Mouse (Mus musculus): ENCODE results near the gene Gm20388. TPM values are rescaled to one million over a fixed set of nuclear protein-coding genes. Genes with fewer than 3 reads are reported as not detected.

The Gm20388 gene
- polyA plus RNA-seq, 1 experiment: 59.3 TPM

GRCm38 (mm10) chr8:122701441-122702185 lies 2791.0 kb downstream of the Gm20388 start:
- TF ChIP-seq CTCF (IDR thresholded peaks at IDR 0.05; ENCODE audit: borderline replicate concordance, extremely low read depth, insufficient read depth, insufficient read length) (no peak), POLR2A (IDR thresholded peaks at IDR 0.05; ENCODE audit: borderline replicate concordance, extremely low read depth, insufficient read depth, insufficient read length, poor library complexity, severe bottlenecking) (no peak)

GRCm38 (mm10) chr8:122702301-122702941 lies 2791.8 kb downstream of the Gm20388 start:
- TF ChIP-seq POLR2A (IDR thresholded peaks at IDR 0.05; ENCODE audit: borderline replicate concordance, extremely low read depth, insufficient read depth, insufficient read length, poor library complexity, severe bottlenecking): no peak
- TF ChIP-seq CTCF (IDR thresholded peaks at IDR 0.05; ENCODE audit: borderline replicate concordance, extremely low read depth, insufficient read depth, insufficient read length): no peak
- no peak for DNase-seq (ENCODE audit: low read depth)

More at GRCm38 (mm10) chr8:122701441-122702185, 2791.0 kb downstream of the Gm20388 start:
- DNase-seq (ENCODE audit: low read depth): no peak

GRCm38 (mm10) chr8:122702957-122703356 lies 2792.3 kb downstream of the Gm20388 start:
- no peak for DNase-seq (ENCODE audit: low read depth)
- TF ChIP-seq CTCF (IDR thresholded peaks at IDR 0.05; ENCODE audit: borderline replicate concordance, extremely low read depth, insufficient read depth, insufficient read length) (no peak), POLR2A (IDR thresholded peaks at IDR 0.05; ENCODE audit: borderline replicate concordance, extremely low read depth, insufficient read depth, insufficient read length, poor library complexity, severe bottlenecking) (no peak)

GRCm38 (mm10) chr8:122704612-122705011 lies 2794.0 kb downstream of the Gm20388 start:
- no peak for TF ChIP-seq CTCF (IDR thresholded peaks at IDR 0.05; ENCODE audit: borderline replicate concordance, extremely low read depth, insufficient read depth, insufficient read length)
- no peak for TF ChIP-seq POLR2A (IDR thresholded peaks at IDR 0.05; ENCODE audit: borderline replicate concordance, extremely low read depth, insufficient read depth, insufficient read length, poor library complexity, severe bottlenecking)
- DNase-seq (ENCODE audit: low read depth): no peak

- peak; percentile 49 for DNase-seq (ENCODE audit: low read depth)
Measured at GRCm38 (mm10) chr8:122705901-122706561, 2795.4 kb downstream of the Gm20388 start.

GRCm38 (mm10) chr8:122707184-122707583 lies 2796.5 kb downstream of the Gm20388 start:
- TF ChIP-seq CTCF (IDR thresholded peaks at IDR 0.05; ENCODE audit: borderline replicate concordance, extremely low read depth, insufficient read depth, insufficient read length) (no peak), POLR2A (IDR thresholded peaks at IDR 0.05; ENCODE audit: borderline replicate concordance, extremely low read depth, insufficient read depth, insufficient read length, poor library complexity, severe bottlenecking) (no peak)
- DNase-seq (ENCODE audit: low read depth): no peak

More at GRCm38 (mm10) chr8:122705901-122706561, 2795.4 kb downstream of the Gm20388 start:
- TF ChIP-seq POLR2A (IDR thresholded peaks at IDR 0.05; ENCODE audit: borderline replicate concordance, extremely low read depth, insufficient read depth, insufficient read length, poor library complexity, severe bottlenecking) (no peak), CTCF (IDR thresholded peaks at IDR 0.05; ENCODE audit: borderline replicate concordance, extremely low read depth, insufficient read depth, insufficient read length) (no peak)

GRCm38 (mm10) chr8:122709340-122710111 lies 2798.9 kb downstream of the Gm20388 start:
- TF ChIP-seq CTCF (IDR thresholded peaks at IDR 0.05; ENCODE audit: borderline replicate concordance, extremely low read depth, insufficient read depth, insufficient read length) (peak; percentile 15; the same call in 1 of the 2 replicates), POLR2A (IDR thresholded peaks at IDR 0.05; ENCODE audit: borderline replicate concordance, extremely low read depth, insufficient read depth, insufficient read length, poor library complexity, severe bottlenecking) (no peak)
- peak; percentile 88 for DNase-seq (ENCODE audit: low read depth)

- TF ChIP-seq CTCF (IDR thresholded peaks at IDR 0.05; ENCODE audit: borderline replicate concordance, extremely low read depth, insufficient read depth, insufficient read length) (no peak), POLR2A (IDR thresholded peaks at IDR 0.05; ENCODE audit: borderline replicate concordance, extremely low read depth, insufficient read depth, insufficient read length, poor library complexity, severe bottlenecking) (no peak)
- no peak for DNase-seq (ENCODE audit: low read depth)
Measured at GRCm38 (mm10) chr8:122711480-122711879, 2800.8 kb downstream of the Gm20388 start.

- no peak for DNase-seq (ENCODE audit: low read depth)
- TF ChIP-seq CTCF (IDR thresholded peaks at IDR 0.05; ENCODE audit: borderline replicate concordance, extremely low read depth, insufficient read depth, insufficient read length): no peak
- no peak for TF ChIP-seq POLR2A (IDR thresholded peaks at IDR 0.05; ENCODE audit: borderline replicate concordance, extremely low read depth, insufficient read depth, insufficient read length, poor library complexity, severe bottlenecking)
Measured at GRCm38 (mm10) chr8:122711891-122712365, 2801.3 kb downstream of the Gm20388 start.

- peak; percentile 58 for DNase-seq (ENCODE audit: low read depth)
- no peak for TF ChIP-seq POLR2A (IDR thresholded peaks at IDR 0.05; ENCODE audit: borderline replicate concordance, extremely low read depth, insufficient read depth, insufficient read length, poor library complexity, severe bottlenecking)
- no peak for TF ChIP-seq CTCF (IDR thresholded peaks at IDR 0.05; ENCODE audit: borderline replicate concordance, extremely low read depth, insufficient read depth, insufficient read length)
Measured at GRCm38 (mm10) chr8:122712411-122713156, 2801.9 kb downstream of the Gm20388 start.

All from brain, embryonic 14.5 days (tissue).